Mouse (Mus musculus): ENCODE data around the gene Iqcc.

GRCm38 (mm10) chr4:129573430-129573829, 45.5 kb downstream of the Iqcc start, which contains the start of gene Lck:
- TF ChIP-seq POLR2A (IDR thresholded peaks at IDR 0.05; ENCODE audit: low read depth, low read length) (no peak), CTCF (conservative IDR thresholded peaks at IDR 0.05; ENCODE audit: insufficient read depth, insufficient read length, low read depth, low read length) (no peak)
